Mouse (Mus musculus) CH12.LX (cell line): ENCODE measurements around the gene Vegfb. TPM values are rescaled to one million over a fixed set of nuclear protein-coding genes. Genes with fewer than 3 reads are reported as not detected.

Experiments used
- DNase-seq: peaks from one replicate; pipeline ENCODE4 v3.0.0-alpha.2; 2013; ENCODE audit errors: extremely low read depth
- H3K27ac ChIP-seq: 2 replicates; pipeline ENCODE4 v1.5.1; 2012; ENCODE audit warnings: low read depth, mild to moderate bottlenecking, control low read depth, moderate library complexity; ENCODE audit not compliant: insufficient read depth
- H3K27me3 ChIP-seq: replicated peaks from 2 replicates; pipeline ENCODE3; 2012; ENCODE audit warnings: inconsistent platforms
- H3K36me3 ChIP-seq, 2 experiments: replicated peaks in 1 of 2; 2 replicates each; pipeline versions ENCODE3 to v1.6.1; 2012; ENCODE audit warnings: inconsistent platforms in 1 of 2, low read length in 1 of 2, mild to moderate bottlenecking in 1 of 2, mixed read lengths in 1 of 2, moderate library complexity in 1 of 2; ENCODE audit not compliant: control insufficient read depth in 1 of 2, insufficient read depth in 1 of 2
- H3K4me1 ChIP-seq, 2 experiments: 2 replicates each; pipeline ENCODE4 v1.6.1; 2012; ENCODE audit warnings: inconsistent platforms in 1 of 2, moderate library complexity in 1 of 2; ENCODE audit not compliant: insufficient read depth in 2 of 2, control insufficient read depth in 1 of 2
- H3K4me2 ChIP-seq: 2 replicates; pipeline ENCODE4 v1.6.1; 2012; ENCODE audit warnings: low read depth, mild to moderate bottlenecking, control low read depth; ENCODE audit not compliant: poor library complexity, insufficient read depth, severe bottlenecking
- H3K4me3 ChIP-seq, 3 experiments: fragments of 150-350 bp in 1 of 3; sonication (generic) in 1 of 3; replicated peaks in 1 of 3; 2 replicates each; pipeline versions ENCODE3 to v1.5.1; 2011 to 2012; ENCODE audit warnings: low read depth in 2 of 3, low read length in 2 of 3, mild to moderate bottlenecking in 2 of 3, moderate library complexity in 2 of 3, control low read depth in 1 of 3, improper control_type of control experiment in 1 of 3, inconsistent platforms in 1 of 3, mixed read lengths in 1 of 3; ENCODE audit not compliant: poor library complexity in 1 of 3
- H3K79me2 ChIP-seq: replicated peaks from 2 replicates; pipeline ENCODE4 v1.6.1; 2012; ENCODE audit warnings: mild to moderate bottlenecking, moderate library complexity; ENCODE audit not compliant: control insufficient read depth, poor library complexity, insufficient read depth, severe bottlenecking; ENCODE audit errors: extremely low read depth
- H3K9ac ChIP-seq: 2 replicates; pipeline ENCODE4 v1.6.1; 2012; ENCODE audit warnings: low read depth, mild to moderate bottlenecking, control low read depth, moderate library complexity; ENCODE audit not compliant: insufficient read depth
- H3K9me3 ChIP-seq: replicated peaks from 2 replicates; pipeline ENCODE3; 2012; ENCODE audit warnings: low read length, inconsistent platforms, mixed read lengths
- BHLHE40 ChIP-seq: IDR thresholded peaks from 2 replicates; pipeline ENCODE4 v1.6.1; 2011; ENCODE audit warnings: mild to moderate bottlenecking, low read depth, low read length, improper control_type of control experiment
- CHD1 ChIP-seq: IDR thresholded peaks from 2 replicates; pipeline ENCODE4 v1.6.1; 2012; ENCODE audit warnings: low read depth, low read length, improper control_type of control experiment, inconsistent platforms
- CHD2 ChIP-seq: IDR thresholded peaks from 2 replicates; pipeline ENCODE4 v1.6.1; 2011; ENCODE audit warnings: low read length, improper control_type of control experiment
- CTCF ChIP-seq, 2 experiments: IDR thresholded peaks in 1 of 2; conservative IDR thresholded peaks in 1 of 2; 2 replicates each; pipeline ENCODE4 v1.5.1; 2011 to 2012; ENCODE audit warnings: low read depth in 2 of 2, low read length in 2 of 2, improper control_type of control experiment in 1 of 2, inconsistent platforms in 1 of 2, mild to moderate bottlenecking in 1 of 2, moderate library complexity in 1 of 2
- E2F4 ChIP-seq: IDR thresholded peaks from 2 replicates; pipeline ENCODE4 v1.6.1; 2011; ENCODE audit warnings: low read depth, low read length, improper control_type of control experiment; ENCODE audit not compliant: insufficient replicate concordance
- ELF1 ChIP-seq: IDR thresholded peaks from 2 replicates; pipeline ENCODE4 v1.6.1; 2014; ENCODE audit warnings: low read depth, mild to moderate bottlenecking, inconsistent platforms, low read length, improper control_type of control experiment
- EP300 ChIP-seq: IDR thresholded peaks from 2 replicates; pipeline ENCODE4 v1.6.1; 2011; ENCODE audit warnings: low read length, improper control_type of control experiment
- ETS1 ChIP-seq: conservative IDR thresholded peaks from 2 replicates; pipeline ENCODE4 v1.6.1; 2012; ENCODE audit warnings: low read depth, mild to moderate bottlenecking, inconsistent platforms, low read length, improper control_type of control experiment, moderate library complexity
- GABPA ChIP-seq: IDR thresholded peaks from 2 replicates; pipeline ENCODE4 v1.6.1; 2012; ENCODE audit warnings: low read depth, low read length, improper control_type of control experiment, inconsistent platforms; ENCODE audit not compliant: insufficient replicate concordance
- HCFC1 ChIP-seq: IDR thresholded peaks from 2 replicates; pipeline ENCODE4 v1.6.1; 2012; ENCODE audit warnings: low read depth, mild to moderate bottlenecking, inconsistent platforms, low read length, improper control_type of control experiment
- IRF4 ChIP-seq: IDR thresholded peaks from 2 replicates; pipeline ENCODE4 v1.6.1; 2014; ENCODE audit warnings: low read depth, mild to moderate bottlenecking, inconsistent platforms, low read length, improper control_type of control experiment
- JUND ChIP-seq: conservative IDR thresholded peaks from 2 replicates; pipeline ENCODE4 v1.6.1; 2011; ENCODE audit warnings: low read depth, low read length, improper control_type of control experiment
- KAT2A ChIP-seq: IDR thresholded peaks from 2 replicates; pipeline ENCODE4 v1.6.1; 2012; ENCODE audit warnings: low read length, improper control_type of control experiment, inconsistent platforms; ENCODE audit not compliant: insufficient replicate concordance
- MAFK ChIP-seq: IDR thresholded peaks from 2 replicates; pipeline ENCODE4 v1.6.1; 2011; ENCODE audit warnings: low read length, improper control_type of control experiment; ENCODE audit not compliant: insufficient replicate concordance
- MAX ChIP-seq: IDR thresholded peaks from 2 replicates; pipeline ENCODE4 v1.6.1; 2011; ENCODE audit warnings: low read length, improper control_type of control experiment
- MAZ ChIP-seq: IDR thresholded peaks from 2 replicates; pipeline ENCODE4 v1.6.1; 2012; ENCODE audit warnings: low read depth, mild to moderate bottlenecking, inconsistent platforms, low read length, improper control_type of control experiment, moderate library complexity
- MEF2A ChIP-seq: IDR thresholded peaks from 2 replicates; pipeline ENCODE4 v1.6.1; 2014; ENCODE audit warnings: low read depth, mild to moderate bottlenecking, inconsistent platforms, low read length, improper control_type of control experiment, borderline replicate concordance
- MXI1 ChIP-seq: IDR thresholded peaks from 2 replicates; pipeline ENCODE4 v1.6.1; 2011; ENCODE audit warnings: mild to moderate bottlenecking, low read depth, low read length, improper control_type of control experiment
- MYC ChIP-seq: IDR thresholded peaks from 2 replicates; pipeline ENCODE4 v1.6.1; 2011; ENCODE audit warnings: low read depth, mild to moderate bottlenecking, improper control_type of control experiment, low read length
- NRF1 ChIP-seq: IDR thresholded peaks from 2 replicates; pipeline ENCODE4 v1.6.1; 2014; ENCODE audit warnings: low read depth, mild to moderate bottlenecking, inconsistent platforms, low read length, improper control_type of control experiment, moderate library complexity
- PAX5 ChIP-seq: IDR thresholded peaks from 2 replicates; pipeline ENCODE4 v1.6.1; 2012; ENCODE audit warnings: low read length, inconsistent platforms, mixed read lengths
- POLR2A ChIP-seq: IDR thresholded peaks from 2 replicates; pipeline ENCODE4 v1.6.1; 2011; ENCODE audit warnings: low read depth, mild to moderate bottlenecking, improper control_type of control experiment, low read length
- RAD21 ChIP-seq: IDR thresholded peaks from 2 replicates; pipeline ENCODE4 v1.6.1; 2011; ENCODE audit warnings: low read depth, mild to moderate bottlenecking, low read length, improper control_type of control experiment, moderate library complexity
- RCOR1 ChIP-seq: conservative IDR thresholded peaks from 2 replicates; pipeline ENCODE4 v1.6.1; 2012; ENCODE audit warnings: low read depth, mild to moderate bottlenecking, inconsistent platforms, low read length, improper control_type of control experiment
- SIN3A ChIP-seq: IDR thresholded peaks from 2 replicates; pipeline ENCODE4 v1.6.1; 2012; ENCODE audit warnings: low read length, improper control_type of control experiment, inconsistent platforms
- SMC3 ChIP-seq: IDR thresholded peaks from 2 replicates; pipeline ENCODE4 v1.6.1; 2011; ENCODE audit warnings: low read depth, low read length, improper control_type of control experiment
- TBP ChIP-seq: conservative IDR thresholded peaks from 2 replicates; pipeline ENCODE4 v1.6.1; 2011; ENCODE audit warnings: low read depth, low read length, improper control_type of control experiment
- TCF12 ChIP-seq: IDR thresholded peaks from 2 replicates; pipeline ENCODE4 v1.6.1; 2014; ENCODE audit warnings: low read depth, mild to moderate bottlenecking, inconsistent platforms, low read length, improper control_type of control experiment
- UBTF ChIP-seq: IDR thresholded peaks from 2 replicates; pipeline ENCODE4 v1.6.1; 2012; ENCODE audit warnings: low read depth, mild to moderate bottlenecking, inconsistent platforms, low read length, improper control_type of control experiment, moderate library complexity
- USF1 ChIP-seq: IDR thresholded peaks from 2 replicates; pipeline ENCODE4 v1.6.1; 2014; ENCODE audit warnings: low read depth, mild to moderate bottlenecking, inconsistent platforms, low read length, improper control_type of control experiment
- USF2 ChIP-seq: conservative IDR thresholded peaks from 2 replicates; pipeline ENCODE4 v1.6.1; 2011; ENCODE audit warnings: low read depth, low read length, improper control_type of control experiment
- ZC3H11A ChIP-seq: IDR thresholded peaks from 2 replicates; pipeline ENCODE4 v1.6.1; 2012; ENCODE audit warnings: low read depth, mild to moderate bottlenecking, inconsistent platforms, low read length, improper control_type of control experiment
- ZKSCAN1 ChIP-seq: IDR thresholded peaks from 2 replicates; pipeline ENCODE4 v1.6.1; 2012; ENCODE audit warnings: low read depth, inconsistent platforms, low read length, improper control_type of control experiment, borderline replicate concordance
- ZNF384 ChIP-seq: IDR thresholded peaks from 2 replicates; pipeline ENCODE4 v1.6.1; 2012; ENCODE audit warnings: low read depth, low read length, improper control_type of control experiment, inconsistent platforms
- dilution Hi-C: fragments of 300-500 bp; cut with MboI; formaldehyde crosslinking; loops from 2 replicates; pipeline ENCODE4 v1.14.3; 2020; ENCODE audit warnings: low sequenced_read_pairs; ENCODE audit not compliant: extremely low pct_unique_long_range_greater_than_20kb, extremely low pct_ligation_motif_present
- in situ Hi-C: fragments of 300-500 bp; cut with MboI; formaldehyde crosslinking; loops from 3 replicates; pipeline ENCODE4 v1.14.3; 2019; ENCODE audit warnings: low sequenced_read_pairs, low pct_ligation_motif_present, low pct_unique_long_range_greater_than_20kb, mixed read lengths
- polyA plus RNA-seq: library from polyadenylated mRNA; unstranded; fragments of >175 nt; gene quantifications from 2 replicates; pipeline ENCODE4 v1.2.1, GENCODE M21; 2012; ENCODE audit warnings: low read depth; ENCODE audit not compliant: insufficient read length
- total RNA-seq, 2 experiments: library from RNA; depleted of rRNA; stranded (reverse); fragments of 300-350 nt in 1 of 2; fragments of >200 nt in 1 of 2; gene quantifications; 2 replicates each; pipeline ENCODE4 v1.2.3; 2012 to 2014

Vegfb gene
- total and polyA plus RNA-seq, 3 experiments = 3.2 to 35.1 (median 13.2) TPM

- TF ChIP-seq SIN3A (peak; percentile 95), TBP (peak; percentile 96)
Measured at GRCm38 (mm10) chr19:6980381-6981093, 6.9 kb downstream of the Vegfb start, which contains the start of gene Fkbp2 (continued).

- Histone ChIP-seq H3K79me2 (peaks cover 29% of the 10 kb centered on the region), H3K36me3 (peaks cover 21 to 51% of the 10 kb centered on the region in 2 experiments), H3K9ac (peak overlapping the region; percentile 70), H3K4me1 (peaks cover 15 to 44% of the 10 kb centered on the region in 2 experiments), H3K27ac (peak overlapping the region; percentile 62; the same call in 1 of the 2 replicates), H3K9me3 (no peaks in the 10 kb centered on the region), H3K4me2 (peak overlapping the region; percentile 69), H3K4me3 (peak overlapping the region; percentile 73 to 83 (median 79)), H3K27me3 (no peaks in the 10 kb centered on the region)
- in situ Hi-C loops (no loop called here), dilution Hi-C loops (no loop called here)
- peak; percentile 99 for DNase-seq
- TF ChIP-seq IRF4 (no peak; the same call in 1 of the 2 replicates), SIN3A (no peak; the same call in 1 of the 2 replicates), HCFC1 (no peak), RAD21 (no peak; the same call in 1 of the 2 replicates), MAZ (peak; percentile 8; the same call in 1 of the 2 replicates), CHD2 (no peak), MYC (no peak), E2F4 (no peak), UBTF (no peak), ELF1 (no peak; the same call in 1 of the 2 replicates), CHD1 (no peak), MXI1 (peak; percentile 28; the same call in 1 of the 2 replicates), TCF12 (peak; percentile 71), ZC3H11A (no peak), MAFK (no peak), SMC3 (peak; percentile 43), ZNF384 (no peak), CTCF (conservative IDR thresholded peaks at IDR 0.05 in 1 of 2, IDR thresholded peaks at IDR 0.05 in 1 of 2; ENCODE audit: low read depth in 2 of 2, low read length in 2 of 2) (peak in 1 of 2 experiments; percentile 82; a peak in 2 of 4 replicates), JUND (no peak), EP300 (no peak), NRF1 (peak; percentile 59), GABPA (no peak), ETS1 (no peak), MEF2A (no peak), TBP (no peak), USF1 (no peak), POLR2A (no peak), PAX5 (no peak), RCOR1 (no peak), BHLHE40 (0 out of 2 replicates have a peak, but pooled peaks have one; percentile 14), ZKSCAN1 (no peak), MAX (no peak), KAT2A (no peak), USF2 (no peak)
Measured at GRCm38 (mm10) chr19:6979486-6980380, 7.7 kb downstream of the Vegfb start.
